Mouse (Mus musculus) layer of hippocampus, postnatal 25 days (tissue): ENCODE measurements around the gene BC052040. TPM values are rescaled to one million over a fixed set of nuclear protein-coding genes. Genes with fewer than 3 reads are reported as not detected.

Experiments used
- DNase-seq, 2 experiments: peaks; one replicate each; pipeline ENCODE4 v3.0.0; 2022; ENCODE audit warnings: mixed read lengths in 2 of 2, low spot score in 1 of 2; ENCODE audit errors: extremely low spot score in 1 of 2
- total RNA-seq, 2 experiments: library from RNA; stranded (reverse); gene quantifications; 2 replicates each; pipeline ENCODE4 v1.2.3; 2021

BC052040 gene
- total RNA-seq, 2 experiments from 2014 or later, result 6.6 to 7.0 TPM

DNA sequence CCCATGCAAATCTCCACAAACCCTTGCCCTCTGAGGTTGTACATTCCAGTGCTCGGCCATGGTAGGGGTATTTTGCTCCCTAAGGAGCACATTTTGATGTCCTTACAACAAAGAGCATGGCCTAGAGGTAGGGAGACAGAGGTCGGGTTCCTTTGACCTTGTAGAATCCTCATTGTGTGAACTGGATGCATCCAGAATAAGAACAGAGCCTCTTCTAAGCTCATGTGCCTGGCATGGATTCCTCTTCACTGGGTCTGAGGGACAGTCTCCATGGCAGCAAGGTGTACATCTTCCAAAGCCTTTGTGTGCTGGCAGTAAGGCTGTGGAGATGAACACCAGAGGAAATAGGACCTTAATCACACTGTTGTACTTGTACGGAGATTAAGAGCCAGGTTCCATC, 112.3 kb downstream of the BC052040 start:
- DNase-seq, result no peak

DNA sequence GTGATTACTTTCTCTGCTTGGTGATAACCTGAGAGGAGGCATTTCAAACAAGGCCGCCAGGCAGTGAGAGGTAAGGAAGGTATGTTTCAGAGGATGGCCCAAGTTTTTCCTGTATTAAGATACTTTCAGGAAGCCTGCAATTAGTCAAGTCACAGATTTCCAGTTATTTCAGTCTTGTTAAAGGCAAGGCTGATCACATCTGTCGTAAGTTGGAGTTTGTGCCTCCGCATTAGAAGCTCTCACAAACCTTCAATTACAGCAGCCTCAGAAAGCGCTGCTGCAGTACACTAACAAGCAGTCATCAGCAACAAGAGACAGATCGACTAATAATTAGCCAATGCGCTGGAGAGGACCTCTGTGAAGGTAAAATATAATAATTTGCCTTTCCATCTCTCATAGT, 112.9 kb downstream of the BC052040 start:
- DNase-seq, result no peak

DNA sequence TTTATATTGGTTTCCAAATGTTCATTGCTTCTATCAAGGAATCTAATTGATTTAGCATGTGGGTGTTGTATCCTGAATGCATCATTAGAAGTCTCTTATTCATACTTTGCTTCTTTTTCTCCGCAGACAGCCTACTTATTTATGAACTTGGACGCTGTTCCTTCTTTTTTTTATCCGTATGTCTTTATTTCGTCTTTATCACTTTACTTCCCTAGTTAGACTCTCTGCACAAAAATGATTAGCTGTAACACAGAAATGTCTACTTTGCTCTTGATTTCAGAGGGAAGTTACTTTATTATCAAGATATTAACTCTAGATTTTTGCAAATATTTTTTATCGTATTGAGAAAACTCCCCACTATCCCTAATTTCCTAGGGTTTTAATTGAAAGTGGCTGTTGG, 117.5 kb downstream of the BC052040 start:
- DNase-seq, result no peak

DNA sequence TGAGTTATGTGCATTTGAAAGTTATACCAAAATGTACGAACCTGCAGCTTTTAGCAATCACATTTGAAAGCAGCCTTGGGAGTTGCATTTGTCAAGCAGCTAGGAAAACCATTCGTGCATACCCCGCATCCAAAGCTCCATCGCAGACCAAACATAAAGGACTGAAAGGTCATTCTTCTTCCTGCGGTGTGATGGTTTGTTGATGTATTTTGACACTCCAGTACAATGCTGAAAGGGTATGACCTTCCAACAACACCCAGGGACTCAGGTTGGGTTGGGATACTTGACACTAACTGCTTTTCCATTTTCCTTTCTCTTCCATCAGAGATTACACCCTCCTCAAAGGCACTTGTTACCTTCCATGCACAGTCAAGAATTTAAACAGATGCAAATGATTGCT, 121.1 kb downstream of the BC052040 start:
- no peak for DNase-seq

DNA sequence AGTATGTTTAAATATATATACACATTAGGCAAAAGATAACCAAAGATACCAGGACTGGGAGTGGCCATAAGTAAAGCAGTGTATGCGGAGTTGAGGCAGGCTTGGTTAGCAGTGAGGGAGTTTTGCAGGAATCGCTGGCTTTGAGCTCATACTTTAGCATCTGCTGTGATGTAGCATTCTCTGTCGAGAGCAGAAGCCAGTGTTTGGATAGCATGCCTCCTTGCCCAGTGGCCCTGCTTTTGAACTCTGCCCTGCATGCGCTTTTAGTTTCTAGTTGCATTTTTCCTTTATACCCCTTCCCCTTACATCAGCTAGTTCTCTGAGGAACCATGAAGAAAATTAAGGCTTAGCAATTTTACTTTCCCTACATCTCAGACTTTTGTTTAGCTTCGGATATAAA, 136.0 kb downstream of the BC052040 start:
- no peak for DNase-seq

DNA sequence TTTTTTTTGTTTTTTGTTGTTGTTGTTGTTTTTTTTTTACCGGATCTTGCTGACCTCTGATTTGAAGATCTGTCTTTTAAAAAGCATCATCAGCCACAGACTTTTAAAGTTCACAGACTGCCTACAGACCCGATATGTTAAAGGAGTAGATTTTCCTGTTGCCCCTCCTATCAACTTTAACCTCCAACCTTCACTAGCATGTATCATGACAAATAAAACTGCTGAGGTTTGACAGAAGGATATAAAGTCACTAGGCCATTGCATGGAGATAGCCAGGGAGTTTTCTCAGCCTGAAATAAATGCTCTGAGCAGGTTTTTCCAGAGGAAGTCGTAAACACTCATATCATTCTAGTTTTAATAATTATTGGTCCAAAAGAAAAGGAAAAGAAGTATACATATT, 136.5 kb downstream of the BC052040 start:
- no peak for DNase-seq

DNA sequence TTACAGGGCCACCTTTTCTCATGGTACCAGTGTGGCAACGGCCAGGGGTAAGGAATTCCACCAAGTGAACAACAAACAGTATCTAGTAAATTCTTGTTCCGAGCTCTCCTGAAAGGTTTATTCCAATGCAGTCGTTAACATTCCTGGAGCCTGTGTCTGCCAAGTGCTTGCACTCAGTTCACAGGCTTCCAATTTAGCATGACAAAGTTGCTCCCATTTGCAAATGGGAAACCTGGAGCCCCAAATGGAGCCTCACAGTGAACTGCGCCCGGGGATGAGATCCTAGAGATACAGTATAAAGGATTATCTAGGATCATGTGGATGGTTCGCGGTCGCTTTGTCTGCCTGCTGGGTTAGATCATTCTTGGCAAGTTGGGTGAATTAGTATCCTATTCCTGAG, 141.9 kb downstream of the BC052040 start:
- DNase-seq, result no peak

DNA sequence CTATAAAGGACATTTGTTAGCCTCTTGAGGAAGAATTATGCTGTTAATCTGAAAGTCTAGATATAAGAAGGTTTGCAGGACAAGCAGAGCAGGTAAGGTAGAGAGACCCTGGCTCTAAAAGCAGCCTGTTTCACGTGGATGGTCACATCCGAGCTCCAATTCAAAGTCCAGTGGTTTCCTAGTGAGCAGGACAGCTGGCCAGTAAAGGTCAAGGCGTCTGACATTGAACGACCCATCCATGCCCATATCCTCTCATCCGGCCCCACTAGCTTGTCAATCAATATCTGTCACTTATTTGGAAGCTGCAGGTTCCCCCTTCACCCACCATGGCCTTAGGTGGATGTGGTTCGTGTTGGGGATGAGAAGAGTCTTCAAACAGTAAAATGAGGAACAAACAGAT, 142.7 kb downstream of the BC052040 start:
- no peak for DNase-seq

DNA sequence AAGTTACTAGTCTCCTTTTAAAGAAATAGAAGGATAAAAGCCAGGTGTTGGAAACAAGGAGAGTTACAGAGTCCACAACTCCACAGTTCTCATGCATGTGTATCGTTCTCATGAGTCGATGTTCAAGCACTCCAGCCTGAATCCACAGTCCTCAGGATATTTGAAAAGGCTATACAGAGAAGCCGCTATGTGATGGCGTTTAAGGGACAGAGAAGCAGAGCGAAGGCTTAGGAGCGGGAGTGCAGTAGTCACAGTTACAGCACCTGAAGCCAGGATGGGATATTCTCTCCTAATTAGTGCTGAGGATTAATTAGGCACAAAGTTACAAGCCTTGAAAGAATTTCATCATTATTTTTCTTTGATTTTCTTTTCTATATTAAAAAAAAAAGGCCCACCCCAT, 143.2 kb downstream of the BC052040 start:
- no peak for DNase-seq

DNA sequence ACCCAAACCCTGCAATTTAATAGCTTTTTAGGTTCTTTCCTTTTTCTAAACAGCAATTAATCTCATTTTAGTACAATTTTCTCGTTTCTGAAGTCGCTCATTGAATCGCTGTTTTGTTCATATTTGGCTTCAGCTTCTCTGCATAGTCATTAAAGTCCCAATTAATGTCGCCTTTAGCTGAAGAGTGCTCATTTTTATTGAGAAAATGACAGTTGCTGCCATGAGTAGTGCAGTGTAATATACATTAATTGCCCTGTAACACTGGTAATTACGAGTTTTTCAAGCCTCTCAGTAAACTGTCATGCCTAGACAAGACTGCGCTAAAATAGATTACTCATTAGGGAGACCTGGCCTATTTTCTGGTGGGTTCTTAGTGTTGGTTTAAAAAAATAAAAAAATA, 144.0 kb downstream of the BC052040 start:
- no peak for DNase-seq

DNA sequence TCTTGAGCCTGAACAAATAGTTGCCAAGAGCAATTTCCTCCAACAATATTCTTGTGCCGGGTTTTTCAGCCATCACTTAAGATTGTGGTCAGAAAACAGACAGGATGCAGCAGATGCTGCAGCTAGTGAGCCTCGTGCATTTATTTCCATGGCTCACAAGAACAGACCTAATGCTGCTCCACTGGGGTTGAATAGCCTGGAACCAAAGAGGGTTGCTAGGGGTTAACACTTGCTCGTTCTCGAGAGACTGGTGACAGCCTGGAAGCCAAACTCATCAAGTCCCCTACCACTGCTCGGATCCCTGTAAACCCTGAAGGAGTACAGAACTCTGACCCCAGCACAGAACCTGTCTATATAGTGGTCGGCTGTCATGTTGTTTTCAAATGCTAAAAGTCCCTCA, 144.4 kb downstream of the BC052040 start:
- DNase-seq, result no peak

DNA sequence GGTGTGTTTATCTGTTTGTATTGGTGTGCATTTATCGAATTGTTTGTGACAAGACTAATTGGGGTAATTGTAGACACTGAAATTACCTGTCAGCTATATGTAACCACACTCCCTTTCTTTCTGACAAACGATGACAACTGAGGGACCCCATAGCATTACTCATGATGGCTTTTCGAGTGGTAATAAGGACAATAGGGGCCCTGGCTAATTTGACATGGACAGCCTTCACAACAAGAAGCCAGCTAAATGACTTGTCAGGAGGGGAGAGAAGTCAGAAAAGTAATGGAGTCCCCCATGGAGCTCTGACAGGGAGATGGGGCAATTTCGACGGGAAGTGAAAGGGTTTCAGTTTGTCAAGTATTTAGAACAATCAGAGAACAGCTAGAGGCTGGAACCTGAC, 145.3 kb downstream of the BC052040 start:
- DNase-seq, result no peak

DNA sequence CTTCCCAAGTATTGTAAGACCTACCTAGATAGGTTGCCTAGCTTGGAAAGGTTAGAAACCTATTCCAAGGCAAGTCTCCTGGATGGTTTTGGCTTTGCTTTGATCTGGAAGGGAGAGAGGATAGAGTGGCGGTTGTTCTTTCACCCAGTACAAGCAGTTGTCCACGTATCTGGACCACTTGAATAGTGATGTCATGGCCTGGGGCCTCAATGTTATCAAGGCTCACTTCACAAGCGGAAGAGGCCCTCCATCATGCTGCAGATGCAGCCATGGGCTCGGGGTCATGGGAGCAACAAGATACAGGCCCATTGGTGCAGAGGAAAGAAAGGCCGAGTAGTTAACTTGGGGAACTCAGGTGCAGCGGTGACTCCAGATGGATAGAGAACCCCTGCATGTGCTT, 147.1 kb downstream of the BC052040 start:
- DNase-seq, result no peak

DNA sequence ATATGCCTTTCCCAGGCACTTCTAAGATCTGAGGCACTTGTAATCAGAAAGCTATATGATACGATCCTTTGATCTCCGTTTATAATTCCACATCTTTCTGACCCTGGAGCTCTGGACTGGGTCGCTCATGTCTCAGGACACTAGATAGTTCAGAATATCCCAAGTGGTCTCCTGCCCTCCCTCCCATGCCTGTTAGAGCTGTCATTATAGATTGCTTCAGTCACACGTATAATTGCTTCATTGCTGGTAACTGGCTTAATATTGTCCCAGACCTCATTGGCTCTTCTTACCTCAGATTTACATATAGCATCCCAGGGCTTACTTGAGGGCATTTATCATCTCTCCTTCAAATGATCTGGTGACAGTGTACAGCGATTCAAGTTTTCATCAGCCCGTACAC, 149.0 kb downstream of the BC052040 start:
- DNase-seq, result no peak

DNA sequence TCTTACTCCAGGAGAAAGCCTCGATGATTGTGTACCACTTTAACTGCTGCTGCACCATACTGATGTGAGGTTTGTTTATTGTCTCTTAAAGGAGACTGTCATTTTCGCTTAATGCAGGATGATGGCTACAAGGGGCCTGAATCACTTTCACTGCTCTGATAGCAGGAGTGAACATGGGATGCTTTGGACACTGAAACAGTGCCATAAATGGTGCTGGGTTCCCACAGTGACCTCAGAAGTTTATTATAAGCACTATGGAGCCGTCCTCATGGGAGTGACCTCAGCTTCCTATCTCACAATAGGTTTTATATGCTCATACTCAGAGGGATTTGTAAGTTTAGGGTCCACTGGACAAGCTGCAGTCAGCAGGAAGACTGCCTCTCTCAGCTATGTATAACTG, 149.7 kb downstream of the BC052040 start:
- no peak for DNase-seq

DNA sequence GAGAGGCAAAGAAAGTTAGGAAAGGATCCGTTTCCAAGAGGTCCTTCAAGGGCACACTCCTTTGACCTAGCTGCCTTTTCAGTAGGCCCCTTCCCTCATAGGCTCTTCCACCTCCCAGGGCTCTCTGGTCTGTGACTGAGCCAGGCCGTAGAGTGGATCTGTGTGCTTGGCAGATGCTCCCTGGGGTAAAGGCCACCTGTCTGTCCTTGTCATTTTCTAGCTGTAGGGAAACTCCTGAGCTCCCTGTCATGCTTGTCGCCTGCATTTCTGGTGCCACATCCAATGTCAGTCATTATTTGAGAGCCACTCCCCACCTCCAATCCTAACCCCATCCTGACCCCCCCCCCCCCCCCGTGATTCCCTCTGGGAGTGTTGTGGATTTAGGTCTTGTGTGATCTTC, 151.1 kb downstream of the BC052040 start:
- DNase-seq, result no peak

DNA sequence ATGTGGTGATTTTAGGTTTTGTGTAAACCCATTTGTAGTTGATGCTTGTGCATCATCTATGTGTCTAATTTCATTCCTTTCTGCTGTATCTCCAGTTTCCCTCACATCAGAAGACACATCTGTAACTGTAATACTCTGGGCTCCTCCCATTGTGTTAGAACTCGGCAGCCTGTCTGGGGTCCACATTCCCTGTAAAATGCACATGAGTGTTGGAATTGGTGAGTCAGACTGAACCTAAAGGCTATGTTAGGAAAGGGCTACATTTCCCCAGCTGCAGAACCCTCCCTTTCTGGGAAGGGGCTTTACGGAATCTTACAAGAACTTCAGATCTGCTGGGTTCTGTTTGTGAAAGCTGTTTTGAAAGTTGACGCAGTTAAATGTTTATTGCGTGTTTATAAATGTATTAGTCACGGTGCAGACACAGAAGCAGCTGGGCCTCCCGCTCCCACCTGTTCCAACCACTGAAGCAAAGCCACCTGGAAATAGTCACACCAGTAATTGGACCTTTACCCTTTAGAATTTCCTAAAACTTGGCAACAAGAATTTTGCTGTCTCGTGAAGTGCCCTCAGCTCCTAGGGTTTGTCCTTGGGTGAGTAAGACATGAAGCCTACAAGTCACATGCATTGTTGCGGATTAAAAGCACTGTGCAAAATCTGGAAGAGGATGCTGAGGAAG, 151.6 kb downstream of the BC052040 start:
- DNase-seq, result no peak

DNA sequence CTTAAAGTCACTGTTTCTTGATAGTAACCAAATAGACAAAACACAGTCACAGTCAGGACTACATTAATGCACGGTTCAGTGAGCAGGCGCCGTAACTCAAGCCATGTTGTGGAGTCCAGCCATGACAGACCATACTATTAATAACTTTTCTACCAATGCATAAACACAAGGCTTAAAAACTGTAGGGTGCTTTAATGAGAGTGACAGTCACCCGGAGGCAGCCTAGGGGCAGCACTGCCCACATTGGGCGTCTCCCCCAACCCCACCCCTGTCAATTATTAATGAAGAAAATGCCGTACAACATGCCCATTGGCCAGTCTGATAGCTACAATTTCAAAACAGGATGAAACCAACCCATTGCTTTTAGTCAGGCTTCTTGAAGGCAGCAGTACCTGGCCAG, 153.3 kb downstream of the BC052040 start:
- no peak for DNase-seq

DNA sequence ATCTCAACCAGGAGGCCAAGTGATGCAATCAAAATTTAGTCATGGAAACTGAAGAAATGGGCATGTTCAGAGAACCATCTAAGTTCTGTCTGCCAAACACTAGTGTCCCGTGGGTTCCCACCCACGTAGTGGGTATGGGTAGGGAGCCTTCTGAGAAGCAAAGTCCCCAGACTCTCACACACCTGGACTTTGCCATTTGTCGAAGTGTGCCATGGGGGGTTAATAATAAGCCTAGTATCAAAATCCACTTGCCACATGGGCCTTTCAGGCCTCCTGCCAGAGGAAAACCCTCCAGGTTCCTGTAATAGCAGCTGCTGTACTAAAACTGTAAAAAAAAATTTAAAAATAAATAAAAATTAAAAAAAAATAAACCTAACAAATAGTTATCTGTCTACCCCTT, 154.9 kb downstream of the BC052040 start:
- no peak for DNase-seq

DNA sequence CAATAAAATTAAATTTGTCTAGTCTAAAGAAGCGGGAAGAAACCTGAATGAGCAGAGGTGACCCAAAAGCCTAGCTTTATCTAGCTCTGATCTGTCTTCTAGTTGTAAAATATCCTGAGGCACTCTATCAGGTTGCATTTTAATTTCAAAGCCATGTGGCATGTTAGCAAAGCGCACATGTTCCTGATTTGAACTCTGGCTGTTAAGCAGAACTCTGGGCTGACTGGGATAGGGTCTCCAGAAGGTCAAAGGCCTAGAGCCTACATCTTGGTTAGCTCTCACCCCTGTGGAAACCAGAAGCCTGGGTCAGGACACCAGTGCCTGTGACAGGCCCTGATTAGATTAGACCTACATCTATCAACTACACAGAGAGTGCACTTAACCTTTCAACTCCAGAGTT, 156.4 kb downstream of the BC052040 start:
- DNase-seq, result no peak

DNA sequence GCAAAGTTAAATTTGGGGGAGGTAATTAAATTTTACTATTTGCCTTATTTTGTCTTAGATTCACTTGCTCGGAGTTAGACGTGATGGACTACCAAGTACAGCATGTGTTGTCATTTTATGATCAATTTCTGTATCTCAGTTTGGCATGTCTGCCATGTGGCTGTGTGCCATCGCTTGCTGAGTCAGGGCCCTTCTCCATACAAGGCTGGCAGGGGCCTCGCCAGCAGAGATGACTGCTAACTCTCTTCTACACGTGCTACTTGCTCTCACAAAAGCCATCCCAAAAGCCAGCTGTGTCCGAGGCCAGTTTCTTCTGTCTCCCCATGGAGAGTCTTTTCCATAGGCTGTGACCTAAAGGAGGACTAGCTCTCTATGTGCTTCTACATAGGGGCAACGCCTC, 160.5 kb downstream of the BC052040 start:
- DNase-seq, result peak in 1 of 2 experiments; percentile 44

DNA sequence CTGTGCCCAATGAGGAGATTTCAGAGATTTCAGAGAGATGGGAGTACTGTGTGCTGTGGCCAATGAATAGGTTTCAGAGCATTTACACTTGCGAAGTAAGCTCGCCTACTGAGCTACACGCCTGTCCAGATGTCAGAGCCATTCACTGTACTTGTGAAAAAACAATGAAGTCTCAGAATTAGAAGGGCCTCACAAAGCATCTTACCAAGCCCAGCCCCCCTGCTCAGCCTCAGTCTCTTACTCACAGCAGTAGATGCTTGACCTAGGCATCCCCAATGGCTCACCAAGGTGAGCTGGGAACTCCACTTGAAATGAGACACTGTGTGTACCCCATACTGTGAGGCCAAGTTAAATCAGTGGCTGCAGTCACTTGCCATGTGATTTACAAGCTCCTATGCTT, 166.1 kb downstream of the BC052040 start:
- no peak for DNase-seq

DNA sequence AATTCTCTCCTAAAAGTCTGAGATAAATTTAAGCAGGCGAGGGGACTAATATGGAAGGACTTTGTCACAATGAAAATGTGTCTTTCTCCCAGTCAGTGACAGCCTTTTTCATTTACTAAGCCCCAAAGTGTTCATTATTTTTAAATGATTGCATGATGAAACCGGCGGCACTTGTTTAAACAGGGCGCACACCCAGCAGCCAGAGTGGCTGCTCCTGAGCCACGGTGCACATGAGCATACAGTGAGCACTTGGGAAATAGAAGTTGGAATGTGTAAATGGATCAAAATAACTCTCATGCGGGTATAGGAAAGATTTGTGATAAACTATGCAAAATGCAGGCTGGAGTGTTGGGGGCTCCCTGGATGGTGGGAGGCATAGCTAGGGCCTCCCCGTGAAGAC, 169.7 kb downstream of the BC052040 start:
- no peak for DNase-seq
